Mouse (Mus musculus): ENCODE data around the gene Camta1. TPM values are rescaled to one million over a fixed set of nuclear protein-coding genes. Genes with fewer than 3 reads are reported as not detected.

Camta1 gene
- polyA plus RNA-seq, 1 experiment: 13.4 TPM

- Histone ChIP-seq H3K4me3 (replicated peaks) (peak overlapping the region; percentile 97), H3K36me3 (replicated peaks; ENCODE audit: low read length) (peaks cover 23% of the 10 kb centered on the region), H3K27me3 (replicated peaks) (peaks cover 3% of the 10 kb centered on the region), H3K4me1 (peaks cover 67% of the 10 kb centered on the region), H3K9me3 (no peaks in the 10 kb centered on the region)
- TF ChIP-seq FLI1 (IDR thresholded peaks at IDR 0.05; ENCODE audit: low read length) (no peak), GATA1 (IDR thresholded peaks at IDR 0.05; ENCODE audit: borderline replicate concordance, low read length) (no peak)
These were observed 238 bp downstream of the Camta1 start for GRCm38 (mm10) chr4:151861471-151861805.

- peak overlapping the region; percentile 97 for H3K4me3 ChIP-seq (replicated peaks)
- H3K4me1 ChIP-seq: peaks cover 70% of the 10 kb centered on the region
- no peaks in the 10 kb centered on the region for H3K27me3 ChIP-seq (replicated peaks)
- no peaks in the 10 kb centered on the region for H3K9me3 ChIP-seq
- no peak for TF ChIP-seq GATA1 (IDR thresholded peaks at IDR 0.05; ENCODE audit: borderline replicate concordance, low read length)
- TF ChIP-seq FLI1 (IDR thresholded peaks at IDR 0.05; ENCODE audit: low read length): no peak
- peaks cover 29% of the 10 kb centered on the region for H3K36me3 ChIP-seq (replicated peaks; ENCODE audit: low read length)
These were observed 990 bp downstream of the Camta1 start for GRCm38 (mm10) chr4:151860441-151861331.

- Histone ChIP-seq H3K36me3 (replicated peaks; ENCODE audit: low read length) (peaks cover 42% of the 10 kb centered on the region), H3K4me3 (replicated peaks) (peak overlapping the region; percentile 97), H3K9me3 (no peaks in the 10 kb centered on the region), H3K27me3 (replicated peaks) (no peaks in the 10 kb centered on the region), H3K4me1 (peaks cover 79% of the 10 kb centered on the region)
- TF ChIP-seq GATA1 (IDR thresholded peaks at IDR 0.05; ENCODE audit: borderline replicate concordance, low read length) (no peak), FLI1 (IDR thresholded peaks at IDR 0.05; ENCODE audit: low read length) (no peak)
These were observed 2.4 kb downstream of the Camta1 start for GRCm38 (mm10) chr4:151859275-151859674.

- H3K9me3 ChIP-seq: no peaks in the 10 kb centered on the region
- H3K27me3 ChIP-seq (replicated peaks): no peaks in the 10 kb centered on the region
- H3K4me3 ChIP-seq (replicated peaks): no peak overlapping the region
- H3K36me3 ChIP-seq (replicated peaks; ENCODE audit: low read length): peaks cover 41% of the 10 kb centered on the region
- H3K4me1 ChIP-seq: peaks cover 89% of the 10 kb centered on the region
- TF ChIP-seq GATA1 (IDR thresholded peaks at IDR 0.05; ENCODE audit: borderline replicate concordance, low read length) (no peak), FLI1 (IDR thresholded peaks at IDR 0.05; ENCODE audit: low read length) (no peak)
These were observed 7.7 kb downstream of the Camta1 start for GRCm38 (mm10) chr4:151853949-151854348.

- no peak overlapping the region for H3K4me3 ChIP-seq (replicated peaks)
- TF ChIP-seq FLI1 (IDR thresholded peaks at IDR 0.05; ENCODE audit: low read length) (no peak), GATA1 (IDR thresholded peaks at IDR 0.05; ENCODE audit: borderline replicate concordance, low read length) (no peak)
- no peaks in the 10 kb centered on the region for H3K27me3 ChIP-seq (replicated peaks)
- H3K9me3 ChIP-seq: no peaks in the 10 kb centered on the region
- H3K36me3 ChIP-seq (replicated peaks; ENCODE audit: low read length): peaks cover 20% of the 10 kb centered on the region
- H3K4me1 ChIP-seq: peaks cover 87% of the 10 kb centered on the region
These were observed 10.5 kb downstream of the Camta1 start for GRCm38 (mm10) chr4:151851179-151851578.

GRCm38 (mm10) chr4:151842591-151842990 lies 19.1 kb downstream of the Camta1 start:
- peaks cover 100% of the 10 kb centered on the region for H3K4me1 ChIP-seq
- TF ChIP-seq FLI1 (IDR thresholded peaks at IDR 0.05; ENCODE audit: low read length): no peak
- TF ChIP-seq GATA1 (IDR thresholded peaks at IDR 0.05; ENCODE audit: borderline replicate concordance, low read length): no peak
- H3K4me3 ChIP-seq (replicated peaks): no peak overlapping the region
- peaks cover 18% of the 10 kb centered on the region for H3K36me3 ChIP-seq (replicated peaks; ENCODE audit: low read length)
- H3K27me3 ChIP-seq (replicated peaks): no peaks in the 10 kb centered on the region
- no peaks in the 10 kb centered on the region for H3K9me3 ChIP-seq

GRCm38 (mm10) chr4:151838518-151838917 lies 23.2 kb downstream of the Camta1 start:
- peaks cover 40% of the 10 kb centered on the region for H3K36me3 ChIP-seq (replicated peaks; ENCODE audit: low read length)
- TF ChIP-seq GATA1 (IDR thresholded peaks at IDR 0.05; ENCODE audit: borderline replicate concordance, low read length) (no peak), FLI1 (IDR thresholded peaks at IDR 0.05; ENCODE audit: low read length) (no peak)
- peak overlapping the region; percentile 9 for H3K4me3 ChIP-seq (replicated peaks)
- no peaks in the 10 kb centered on the region for H3K27me3 ChIP-seq (replicated peaks)
- peaks cover 87% of the 10 kb centered on the region for H3K4me1 ChIP-seq
- H3K9me3 ChIP-seq: no peaks in the 10 kb centered on the region

GRCm38 (mm10) chr4:151835860-151836259 lies 25.8 kb downstream of the Camta1 start:
- no peaks in the 10 kb centered on the region for H3K27me3 ChIP-seq (replicated peaks)
- TF ChIP-seq FLI1 (IDR thresholded peaks at IDR 0.05; ENCODE audit: low read length) (no peak), GATA1 (IDR thresholded peaks at IDR 0.05; ENCODE audit: borderline replicate concordance, low read length) (no peak)
- H3K4me3 ChIP-seq (replicated peaks): no peak overlapping the region
- no peaks in the 10 kb centered on the region for H3K9me3 ChIP-seq
- peaks cover 70% of the 10 kb centered on the region for H3K4me1 ChIP-seq
- H3K36me3 ChIP-seq (replicated peaks; ENCODE audit: low read length): peaks cover 36% of the 10 kb centered on the region

GRCm38 (mm10) chr4:151834536-151834935 lies 27.1 kb downstream of the Camta1 start:
- TF ChIP-seq GATA1 (IDR thresholded peaks at IDR 0.05; ENCODE audit: borderline replicate concordance, low read length) (no peak), FLI1 (IDR thresholded peaks at IDR 0.05; ENCODE audit: low read length) (no peak)
- H3K36me3 ChIP-seq (replicated peaks; ENCODE audit: low read length): peaks cover 43% of the 10 kb centered on the region
- H3K4me1 ChIP-seq: peaks cover 60% of the 10 kb centered on the region
- H3K27me3 ChIP-seq (replicated peaks): no peaks in the 10 kb centered on the region
- H3K9me3 ChIP-seq: no peaks in the 10 kb centered on the region
- no peak overlapping the region for H3K4me3 ChIP-seq (replicated peaks)

- Histone ChIP-seq H3K4me3 (replicated peaks) (no peak overlapping the region), H3K27me3 (replicated peaks) (no peaks in the 10 kb centered on the region), H3K4me1 (peaks cover 59% of the 10 kb centered on the region), H3K9me3 (no peaks in the 10 kb centered on the region), H3K36me3 (replicated peaks; ENCODE audit: low read length) (peaks cover 49% of the 10 kb centered on the region)
- TF ChIP-seq FLI1 (IDR thresholded peaks at IDR 0.05; ENCODE audit: low read length) (no peak), GATA1 (IDR thresholded peaks at IDR 0.05; ENCODE audit: borderline replicate concordance, low read length) (no peak)
These were observed 27.7 kb downstream of the Camta1 start for GRCm38 (mm10) chr4:151833940-151834449.
